Comparison of ENCODE assay signal across 10 mouse cellular contexts in genomic region chr6:52177806-52178205, GRCm38 (mm10). TPM values are rescaled to one million over a fixed set of nuclear protein-coding genes. Genes with fewer than 3 reads are reported as not detected.
DNase-seq lines count a peak whose midpoint lies in the region; ATAC-seq and TF ChIP-seq lines count a peak whose summit lies in the region.
"Had no signal": no experiment of that assay in that cellular context is flagged by ENCODE, and none has a peak within 500 bp of the region (broad histone marks: within the 10 kb centered on the region; RNA-seq: fewer than 3 reads in every experiment).

No protein-coding gene starts in this region.

- peak overlapping the region; percentile 88; the same call in 1 of the 2 replicates for H3K9ac ChIP-seq in kidney, postnatal 0 days (ENCODE audit: low read depth, low read length)
- H3K9ac ChIP-seq in intestine, embryonic 15.5 days: peak overlapping the region; percentile 69
- peak overlapping the region; percentile 76 for H3K9ac ChIP-seq in neural tube, embryonic 14.5 days (replicated peaks; ENCODE audit: low read depth, low read length)

- H3K27me3 ChIP-seq in kidney, postnatal 0 days (ENCODE audit: insufficient read depth, low read length): no peaks in the 10 kb centered on the region
- no peaks in the 10 kb centered on the region for H3K27me3 ChIP-seq in intestine, embryonic 15.5 days (replicated peaks)
- no peaks in the 10 kb centered on the region for H3K27me3 ChIP-seq in neural tube, embryonic 14.5 days (ENCODE audit: control insufficient read depth, insufficient read depth, low read length)

- peaks cover 50% of the 10 kb centered on the region for H3K4me1 ChIP-seq in kidney, postnatal 0 days (replicated peaks; ENCODE audit: insufficient read depth, low read length)
- peaks cover 23% of the 10 kb centered on the region for H3K4me1 ChIP-seq in intestine, embryonic 15.5 days (replicated peaks)
- H3K4me1 ChIP-seq in neural tube, embryonic 14.5 days (ENCODE audit: control insufficient read depth, insufficient read depth, low read length): peaks cover 74% of the 10 kb centered on the region
- H3K4me1 ChIP-seq: megakaryocyte, embryonic 14.5 days had no signal

- peak overlapping the region; percentile 96 for H3K27ac ChIP-seq in kidney, postnatal 0 days
- H3K27ac ChIP-seq in intestine, embryonic 15.5 days: peak overlapping the region; percentile 96
- peak overlapping the region; percentile 87 for H3K27ac ChIP-seq in neural tube, embryonic 14.5 days (ENCODE audit: low read depth, low read length)

- 18% methylated on average over 9 of the region's 9 CpGs for WGBS in kidney, postnatal 0 days
- 20% methylated on average over 9 of the region's 9 CpGs for WGBS in intestine, embryonic 15.5 days
- WGBS in neural tube, embryonic 14.5 days: 9% methylated on average over 9 of the region's 9 CpGs

- H3K36me3 ChIP-seq in kidney, postnatal 0 days (ENCODE audit: insufficient read depth, low read length): 0 out of 2 replicates have a peak, but pooled peaks cover 3% of the 10 kb centered on the region
- H3K36me3 ChIP-seq in intestine, embryonic 15.5 days: no peaks in the 10 kb centered on the region
- peaks cover 4% of the 10 kb centered on the region; the same call in 1 of the 2 replicates for H3K36me3 ChIP-seq in neural tube, embryonic 14.5 days (ENCODE audit: control insufficient read depth, insufficient read depth, low read length)

- H3K4me2 ChIP-seq in kidney, postnatal 0 days (ENCODE audit: low read length): peak overlapping the region; percentile 81
- peak overlapping the region; percentile 75 for H3K4me2 ChIP-seq in intestine, embryonic 15.5 days (replicated peaks)
- H3K4me2 ChIP-seq in neural tube, embryonic 14.5 days (ENCODE audit: low read depth, low read length): peak overlapping the region; percentile 90

- DNase-seq in embryo, embryonic 10 days (ENCODE audit: low spot score): peak; percentile 18
- DNase-seq in embryo, embryonic 10.5 days (ENCODE audit: low spot score): no peak
- no peak for DNase-seq in kidney, postnatal 0 days (ENCODE audit: low spot score)
- no peak for DNase-seq in kidney, postnatal 25 days
- no peak for DNase-seq in frontal cortex, postnatal 36 days (ENCODE audit: low spot score in 2 of 2)
- DNase-seq in cerebellum, adult 18-20 months: no peak
- DNase-seq: layer of hippocampus, postnatal 36 days had no signal

- TF ChIP-seq CTCF in kidney, postnatal 0 days (IDR thresholded peaks at IDR 0.05; ENCODE audit: low read depth): no peak

- peak overlapping the region; percentile 38 for H3K4me3 ChIP-seq in kidney, postnatal 0 days (replicated peaks; ENCODE audit: low read depth, low read length)
- H3K4me3 ChIP-seq in intestine, embryonic 15.5 days (replicated peaks): peak overlapping the region; percentile 61
- peak overlapping the region; percentile 38 for H3K4me3 ChIP-seq in neural tube, embryonic 14.5 days (ENCODE audit: low read depth, low read length)
- H3K4me3 ChIP-seq: megakaryocyte, embryonic 14.5 days had no signal

- no peak for ATAC-seq in kidney, postnatal 0 days (replicated peaks; ENCODE audit: low FRiP score, low read depth)
- no peak for ATAC-seq in intestine, embryonic 15.5 days
- ATAC-seq in neural tube, embryonic 14.5 days (ENCODE audit: low read depth): no peak

- no peaks in the 10 kb centered on the region for H3K9me3 ChIP-seq in kidney, postnatal 0 days (replicated peaks; ENCODE audit: low read length)
- no peaks in the 10 kb centered on the region for H3K9me3 ChIP-seq in intestine, embryonic 15.5 days
- H3K9me3 ChIP-seq in neural tube, embryonic 14.5 days (ENCODE audit: control insufficient read depth, low read length): no peaks in the 10 kb centered on the region

RNA-seq across cellular contexts. Expression of gene 5730596B20Rik, which starts 0.5 kb away (rescaled TPM):
- polyA plus RNA-seq in kidney, postnatal 0 days (2015; fragmentation: Nextera tagmentation; extraction: Ambion mirVana): 1.3 TPM in 2 replicates
- 1.9 and 2.0 TPM in 2 replicates for polyA plus RNA-seq in intestine, embryonic 15.5 days (2015; fragmentation: Nextera tagmentation; extraction: Ambion mirVana)
- polyA plus RNA-seq in neural tube, embryonic 14.5 days (2014; fragmentation: Nextera tagmentation; extraction: Ambion mirVana): 1.8 and 2.2 TPM in 2 replicates

RNA-seq across cellular contexts. Expression of gene Hoxa2, which starts 13.2 kb away (rescaled TPM):
- 2.3 and 2.4 TPM in 2 replicates for polyA plus RNA-seq in kidney, postnatal 0 days (2015; fragmentation: Nextera tagmentation; extraction: Ambion mirVana)
- polyA plus RNA-seq in intestine, embryonic 15.5 days (2015; fragmentation: Nextera tagmentation; extraction: Ambion mirVana): 7.4 and 8.6 TPM in 2 replicates
- polyA plus RNA-seq in neural tube, embryonic 14.5 days (2014; fragmentation: Nextera tagmentation; extraction: Ambion mirVana): 7.0 and 8.8 TPM in 2 replicates

RNA-seq across cellular contexts. Expression of gene Hoxa4, which starts 13.7 kb away (rescaled TPM):
- polyA plus RNA-seq in kidney, postnatal 0 days (2015; fragmentation: Nextera tagmentation; extraction: Ambion mirVana): 1.6 and 2.2 TPM in 2 replicates
- 3.7 and 4.5 TPM in 2 replicates for polyA plus RNA-seq in intestine, embryonic 15.5 days (2015; fragmentation: Nextera tagmentation; extraction: Ambion mirVana)
- polyA plus RNA-seq in neural tube, embryonic 14.5 days (2014; fragmentation: Nextera tagmentation; extraction: Ambion mirVana): 1.6 and 2.7 TPM in 2 replicates

RNA-seq across cellular contexts. Expression of gene Hoxa1, which starts 19.7 kb away (rescaled TPM):
- polyA plus RNA-seq in kidney, postnatal 0 days (2015; fragmentation: Nextera tagmentation; extraction: Ambion mirVana): 0.33 and 0.64 TPM in 2 replicates
- 0.86 and 1.2 TPM in 2 replicates for polyA plus RNA-seq in intestine, embryonic 15.5 days (2015; fragmentation: Nextera tagmentation; extraction: Ambion mirVana)
- 0.76 and 0.92 TPM in 2 replicates for polyA plus RNA-seq in neural tube, embryonic 14.5 days (2014; fragmentation: Nextera tagmentation; extraction: Ambion mirVana)

RNA-seq across cellular contexts. Expression of gene Hoxa5, which starts 26.6 kb away (rescaled TPM):
- polyA plus RNA-seq in kidney, postnatal 0 days (2015; fragmentation: Nextera tagmentation; extraction: Ambion mirVana): 9.7 and 10.4 TPM in 2 replicates
- 22.9 and 25.1 TPM in 2 replicates for polyA plus RNA-seq in intestine, embryonic 15.5 days (2015; fragmentation: Nextera tagmentation; extraction: Ambion mirVana)
- polyA plus RNA-seq in neural tube, embryonic 14.5 days (2014; fragmentation: Nextera tagmentation; extraction: Ambion mirVana): 20.9 and 30.6 TPM in 2 replicates
